Mouse (Mus musculus) layer of hippocampus, adult 18-20 months (tissue): Measurements from ENCODE around the gene Fen1. TPM values are rescaled to one million over a fixed set of nuclear protein-coding genes. Genes with fewer than 3 reads are reported as not detected.

Experiments used
- DNase-seq, 2 experiments: peaks; one replicate each; pipeline ENCODE4 v3.0.0; 2022; ENCODE audit warnings: low spot score in 2 of 2
- long read RNA-seq: library from polyadenylated mRNA; stranded (forward); transcript quantifications from one replicate; pipeline ENCODE4 v2.0.0, GENCODE M21; 2021
- total RNA-seq, 2 experiments: library from RNA; stranded (reverse); gene quantifications; 2 replicates each; pipeline ENCODE4 v1.2.3; 2021

Fen1 gene
- total RNA-seq: 10 to 100 TPM in 1 of 2 experiments, 1 to 10 TPM in 1; 9.5 to 10.7 TPM
- long read RNA-seq, transcript Fen1-201 (2 exons, 2,341 nt): major isoform, 29 of 37 reads
- long read RNA-seq, partial matches to known transcripts: 0 of 37 reads
- long read RNA-seq, other reads (novel, unspliced or antisense): 1 of 37 reads

DNA sequence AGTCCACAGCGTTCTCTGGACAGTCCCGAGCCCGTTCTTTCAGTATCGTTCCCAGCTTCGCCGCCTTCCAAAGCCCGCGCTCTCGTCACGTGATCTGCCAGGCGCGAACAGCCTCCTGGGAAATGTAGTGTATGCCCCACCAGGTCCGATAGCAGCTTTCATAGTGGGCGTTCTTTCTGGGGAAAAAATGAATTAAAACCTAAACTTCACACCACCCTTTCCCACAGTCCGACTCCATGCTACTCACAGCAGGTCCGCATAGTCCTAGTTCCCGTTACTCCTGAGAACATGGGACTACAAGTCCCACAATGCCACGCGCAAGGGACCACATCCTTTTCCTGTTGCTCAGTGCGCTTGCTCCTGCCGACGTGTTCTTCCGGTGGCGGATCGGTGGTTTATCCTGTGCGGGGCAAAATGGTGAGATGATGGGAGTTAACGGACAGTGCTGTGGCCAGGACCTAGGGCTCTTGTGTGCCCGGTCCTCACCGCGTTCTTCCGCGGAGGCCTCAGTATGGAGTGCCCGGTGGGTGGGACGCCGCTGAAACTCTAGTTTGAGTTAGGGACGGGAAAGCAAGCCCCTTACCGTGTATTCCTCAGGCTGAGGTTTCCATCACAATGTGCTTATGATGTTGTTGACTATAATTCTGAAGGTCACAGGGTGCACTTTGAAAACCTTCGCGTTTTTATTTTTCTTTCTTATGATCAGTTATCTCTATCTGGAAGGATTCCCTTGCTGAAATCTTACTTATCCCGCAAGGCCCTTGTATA, at the start of gene Fen1, which contains the start of gene Tmem258:
Fen1 (minus strand) TSS at position 322 of the 768 bp plus-strand sequence.
Tmem258 (plus strand) TSS at position 167 of the 768 bp plus-strand sequence.
- DNase-seq: peak; percentile 88 to 96

DNA sequence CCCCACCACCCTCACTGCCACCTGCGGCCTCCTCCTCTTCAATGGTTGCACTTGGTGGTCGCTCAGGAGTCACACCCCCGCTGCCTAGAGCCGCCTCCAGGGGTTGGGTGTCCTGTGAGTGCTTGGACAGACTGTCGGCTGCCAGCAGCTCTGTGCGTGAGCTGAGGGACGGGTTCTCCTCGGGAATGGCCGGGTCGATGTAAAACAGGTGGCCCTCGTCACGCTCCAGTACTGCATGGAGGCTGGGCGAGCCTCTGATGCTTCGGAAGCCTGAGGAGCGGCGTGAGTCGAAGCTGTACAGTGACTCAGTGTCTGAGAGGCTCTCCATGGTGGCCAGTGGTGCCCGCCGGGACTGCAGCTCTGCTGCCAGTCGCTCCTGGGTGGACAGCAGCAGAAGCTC, 44.2 kb upstream of the Fen1 start:
- DNase-seq: no peak

DNA sequence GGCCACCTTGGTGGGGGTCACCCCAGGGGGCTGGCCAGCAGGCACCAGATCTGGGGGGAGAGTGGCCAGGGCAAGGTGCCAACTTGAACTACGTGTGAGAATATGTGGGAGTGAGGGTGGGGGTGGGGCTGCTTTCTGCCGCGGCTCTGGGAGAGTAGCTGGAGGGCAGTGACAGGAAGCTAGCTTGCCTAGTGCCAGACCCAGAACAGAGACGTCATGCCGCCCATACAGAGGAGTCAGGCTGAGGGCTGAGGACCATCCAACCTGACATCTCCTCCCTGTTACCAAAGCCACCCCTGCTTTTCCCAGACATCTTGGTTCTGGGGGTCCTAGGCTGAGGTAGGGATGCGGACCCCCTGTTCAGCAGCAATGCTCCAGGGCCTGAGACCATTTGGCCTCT, 43.2 kb upstream of the Fen1 start:
- no peak for DNase-seq

DNA sequence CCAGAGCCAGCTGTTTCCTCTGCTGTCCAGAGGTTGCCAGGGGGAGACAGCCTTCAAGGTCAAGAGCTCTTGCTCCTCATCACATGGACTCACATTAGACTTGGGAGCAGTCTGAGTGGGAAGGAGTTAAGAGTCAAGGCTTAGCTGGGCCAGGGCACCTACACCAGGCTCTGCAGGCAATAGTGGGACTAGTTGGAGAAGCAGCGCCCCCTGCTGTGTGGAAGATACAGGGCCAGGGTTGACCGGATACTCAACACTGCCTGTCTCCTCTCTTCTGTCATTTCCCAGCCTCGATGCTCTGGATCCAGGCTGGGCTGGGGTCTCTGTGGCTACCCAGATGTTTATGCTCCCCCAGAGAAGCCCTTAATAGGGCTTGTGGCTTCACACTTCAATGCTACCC, 40.2 kb upstream of the Fen1 start:
- DNase-seq: peak in 1 of 2 experiments; percentile 78

DNA sequence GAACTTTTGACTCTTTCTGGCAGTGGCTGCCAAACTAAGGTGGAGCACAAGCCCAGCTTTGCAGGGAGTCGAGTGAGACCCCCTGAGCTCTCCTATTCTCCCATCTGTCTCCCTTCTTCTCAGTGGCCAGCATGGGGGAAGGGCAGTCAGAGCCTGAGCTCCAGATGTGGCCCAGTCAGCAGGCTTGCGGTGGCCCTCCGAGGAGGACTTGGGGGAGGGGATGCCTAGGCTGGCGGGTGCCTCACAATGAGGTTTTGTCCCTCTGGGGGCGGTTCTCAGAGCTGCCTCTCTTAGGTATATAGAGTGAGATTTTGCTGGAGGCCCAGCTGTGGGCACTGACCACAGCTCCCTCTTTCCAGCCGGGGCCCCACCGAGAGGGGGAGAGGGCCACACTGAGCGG, 38.9 kb upstream of the Fen1 start:
- peak in 1 of 2 experiments; percentile 49 for DNase-seq

DNA sequence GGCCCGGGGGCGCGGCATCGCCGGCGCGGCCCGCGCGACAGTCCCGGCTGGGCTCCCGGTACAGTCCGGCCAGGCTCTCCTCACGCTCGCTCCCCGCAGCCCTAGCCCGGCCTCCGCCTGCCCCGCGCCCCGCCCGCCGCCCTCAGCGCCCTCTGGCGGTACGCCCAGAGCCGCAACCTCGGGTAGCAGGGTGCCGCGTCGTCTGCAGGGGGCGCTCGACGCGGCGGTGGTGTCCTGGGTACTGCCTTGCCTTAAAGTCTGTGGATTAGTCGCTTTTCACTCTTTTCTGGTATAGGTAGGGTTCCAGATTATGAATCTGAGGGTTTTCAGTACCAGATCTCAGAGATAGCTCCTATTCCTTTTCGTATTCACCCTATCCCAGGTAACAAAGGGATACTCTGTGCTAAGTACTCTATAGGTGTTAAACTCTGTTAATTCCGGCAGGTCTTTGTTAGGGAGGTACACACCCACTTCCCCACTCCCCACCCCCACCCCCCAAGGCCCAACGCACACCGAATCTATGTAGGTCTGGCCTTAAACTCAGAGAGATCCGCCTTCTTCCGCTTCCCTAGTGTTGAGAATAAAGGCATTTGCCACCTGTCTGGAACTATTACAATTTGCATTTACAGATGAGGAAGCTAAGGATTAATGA, 36.8 kb upstream of the Fen1 start, which contains the start of gene Myrf:
Myrf (minus strand) TSS at position 95 of the 652 bp plus-strand sequence.
- peak; percentile 62 to 79 for DNase-seq

DNA sequence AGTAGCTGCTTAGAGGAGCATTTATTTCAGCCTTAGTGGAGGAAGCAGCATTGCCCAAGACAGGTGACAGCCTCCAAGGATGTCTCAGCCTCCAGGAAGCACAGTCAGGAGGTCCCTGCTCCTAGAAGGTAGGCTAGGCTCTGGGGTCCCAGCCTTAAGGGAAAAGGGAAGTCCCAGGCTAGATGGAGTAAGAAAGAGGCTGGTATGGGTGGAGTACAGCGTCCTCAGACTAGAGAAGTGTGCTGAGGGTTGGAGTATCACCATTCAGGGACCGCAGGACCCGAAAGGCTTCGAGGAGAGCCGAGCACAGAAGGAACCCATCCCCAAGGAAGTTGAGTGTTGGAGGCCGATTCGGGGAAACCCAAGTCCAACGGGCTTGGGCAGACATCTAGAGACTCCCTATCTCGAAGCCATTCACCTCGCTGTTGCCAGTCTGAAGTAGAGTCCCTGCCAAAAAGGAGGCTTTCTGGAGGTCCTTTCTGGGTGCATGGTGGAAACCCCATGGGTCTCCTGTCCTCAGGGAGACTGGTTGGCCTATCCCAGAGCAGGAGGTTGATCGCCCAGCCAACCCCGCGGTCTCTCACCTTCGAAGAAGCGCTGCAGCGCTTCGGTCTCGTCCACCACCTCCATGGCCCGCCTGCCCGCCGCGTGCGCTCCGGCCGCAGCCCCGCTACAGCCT, 36.1 kb upstream of the Fen1 start:
- no peak for DNase-seq

DNA sequence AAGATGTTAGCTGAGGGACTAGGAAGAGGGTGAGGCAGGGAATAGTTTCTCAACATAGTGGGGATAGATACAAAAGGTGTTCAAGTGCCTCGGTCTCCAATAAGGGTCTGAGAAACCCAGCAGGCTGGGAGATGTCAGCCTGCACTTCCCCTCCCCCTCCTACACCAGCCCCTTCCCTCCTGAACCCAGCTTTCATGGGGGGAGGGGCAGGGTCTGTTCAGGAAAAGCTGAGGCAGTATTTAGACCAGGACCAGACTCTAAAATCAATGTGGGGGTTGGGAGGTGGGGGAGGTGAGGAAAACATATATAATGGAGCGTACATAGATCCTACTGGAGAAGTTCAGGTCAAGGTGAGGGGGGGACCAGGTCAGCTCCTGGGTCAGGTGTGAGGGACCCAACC, 35.5 kb upstream of the Fen1 start:
- no peak for DNase-seq

DNA sequence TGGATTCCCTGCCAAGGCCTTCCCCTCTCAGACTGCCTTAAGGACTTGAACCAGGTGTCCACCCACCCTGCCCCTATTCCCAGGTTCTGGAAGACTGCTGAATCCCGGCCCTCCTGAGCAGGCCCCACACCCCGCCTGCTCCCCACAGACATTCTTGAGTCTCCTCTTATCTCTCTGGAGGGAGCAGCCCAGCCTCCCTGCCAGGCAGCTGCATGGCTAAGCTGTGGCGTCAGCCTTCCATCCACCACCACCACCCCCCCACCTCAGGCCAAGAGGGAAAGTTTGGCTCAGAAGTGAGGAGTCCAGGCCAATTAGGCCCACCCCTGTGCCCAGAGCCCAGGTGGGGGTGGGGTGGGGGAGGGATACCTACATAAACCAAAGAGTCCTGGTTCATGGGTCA, 34.5 kb upstream of the Fen1 start:
- DNase-seq: no peak

DNA sequence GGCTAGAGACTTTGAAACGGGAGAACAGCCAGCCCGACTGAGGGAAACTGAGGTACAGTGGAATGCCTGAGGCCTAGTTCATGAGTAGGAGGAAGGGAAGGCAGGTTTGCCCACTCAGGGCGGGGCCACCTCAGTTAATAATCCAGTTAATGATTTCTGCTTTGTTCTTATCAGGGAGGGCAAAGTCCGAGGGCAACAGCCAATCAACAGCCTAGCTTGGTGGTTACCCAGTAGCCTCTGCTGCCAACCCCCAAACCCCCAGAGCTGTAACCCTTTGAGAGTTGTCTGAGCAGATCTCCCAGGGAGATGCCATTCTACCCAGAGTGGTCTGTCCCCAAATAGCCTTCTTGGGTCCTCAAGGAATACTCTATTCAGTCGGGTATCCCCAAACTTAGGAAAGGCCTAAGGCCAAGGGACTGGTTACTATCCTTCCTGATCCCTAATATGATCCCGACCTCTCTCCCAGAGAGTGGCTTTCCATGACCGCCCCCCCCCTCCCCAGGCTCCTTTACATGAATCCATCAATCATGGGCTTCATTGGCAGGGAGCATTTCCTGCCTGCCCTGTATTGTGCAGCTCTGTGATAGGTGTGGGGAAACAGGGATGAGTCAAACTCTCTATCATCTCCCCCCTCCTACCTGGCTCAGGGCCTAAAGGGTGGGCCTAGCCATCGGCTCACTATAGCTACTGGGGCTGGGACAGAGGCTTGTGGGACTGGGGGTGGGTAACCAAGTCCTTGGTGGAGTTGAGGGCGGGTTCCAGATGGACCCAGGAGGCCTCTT, 32.0 kb upstream of the Fen1 start:
- no peak for DNase-seq

DNA sequence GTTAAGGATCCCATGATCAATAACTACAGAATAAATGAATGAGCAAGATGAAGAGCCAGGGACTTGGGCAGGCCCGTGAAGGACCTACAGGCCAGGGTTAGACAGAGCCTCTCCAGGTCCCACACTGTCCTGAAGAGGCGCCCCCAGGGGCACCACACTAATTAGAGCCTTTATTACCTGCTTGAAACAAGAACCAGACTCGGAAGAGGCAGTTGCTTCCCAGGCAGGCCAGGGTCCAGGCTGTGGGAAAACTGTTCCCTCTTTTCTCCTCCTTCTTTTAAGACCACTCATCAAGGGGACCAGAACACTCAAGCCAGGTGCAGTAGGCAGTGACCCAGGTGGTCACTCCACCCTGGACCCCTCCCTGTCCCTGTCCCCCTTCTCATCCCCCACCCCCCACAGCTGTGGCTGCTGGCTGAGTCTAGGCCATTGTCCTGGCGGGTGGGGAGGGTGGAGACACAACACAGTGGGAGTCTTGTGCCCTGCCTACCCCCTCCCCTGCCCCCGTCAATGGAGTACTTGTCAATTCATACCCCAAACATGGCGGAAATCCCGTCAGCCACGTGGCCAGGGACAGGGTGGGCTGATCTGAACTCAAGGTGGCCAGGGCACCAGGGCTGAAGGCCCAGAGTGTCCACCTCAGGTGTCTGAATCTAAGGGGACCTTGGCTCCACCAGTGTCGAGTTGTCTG, 28.5 kb upstream of the Fen1 start:
- DNase-seq: peak in 1 of 2 experiments; percentile 60

DNA sequence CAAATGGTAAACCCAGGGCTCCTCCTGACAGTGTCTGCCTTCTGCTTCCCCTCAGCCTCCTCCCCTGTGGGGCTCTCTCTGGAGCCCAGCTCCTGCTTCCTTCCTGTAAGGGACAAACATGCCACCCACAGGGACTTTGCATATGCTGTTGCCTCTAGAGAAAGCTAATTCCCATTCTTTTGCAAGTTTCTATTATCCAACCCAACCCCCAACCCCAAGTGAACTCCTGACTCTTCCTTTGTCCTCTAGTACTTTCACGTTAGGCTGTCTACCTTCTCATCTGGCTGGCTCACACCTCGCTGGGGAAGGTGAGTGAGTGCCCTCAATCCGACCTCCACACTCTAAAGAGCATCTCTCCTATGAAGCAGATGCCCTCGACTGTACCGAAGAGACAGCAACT, 27.9 kb upstream of the Fen1 start:
- peak in 1 of 2 experiments; percentile 44 for DNase-seq

DNA sequence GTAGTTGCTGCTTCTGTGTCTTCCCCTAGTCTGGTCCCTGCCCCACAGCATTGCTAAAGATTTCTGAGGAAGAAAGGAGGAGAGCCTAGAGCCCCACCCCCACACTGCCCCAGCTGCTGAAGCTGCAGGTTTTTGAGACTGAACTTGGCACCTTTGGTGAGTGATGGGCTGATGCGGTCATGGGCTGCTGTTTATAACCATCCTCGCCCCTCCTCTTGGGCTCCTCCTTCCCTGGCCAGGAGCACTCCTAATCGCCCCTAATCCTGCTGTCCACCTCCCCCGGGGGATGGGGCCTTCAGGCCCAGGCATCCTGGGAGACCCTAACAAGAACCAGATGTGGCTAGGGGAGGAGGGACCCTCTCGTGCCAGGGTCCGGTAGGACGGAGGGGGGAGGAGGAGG, 27.0 kb upstream of the Fen1 start:
- DNase-seq: no peak

DNA sequence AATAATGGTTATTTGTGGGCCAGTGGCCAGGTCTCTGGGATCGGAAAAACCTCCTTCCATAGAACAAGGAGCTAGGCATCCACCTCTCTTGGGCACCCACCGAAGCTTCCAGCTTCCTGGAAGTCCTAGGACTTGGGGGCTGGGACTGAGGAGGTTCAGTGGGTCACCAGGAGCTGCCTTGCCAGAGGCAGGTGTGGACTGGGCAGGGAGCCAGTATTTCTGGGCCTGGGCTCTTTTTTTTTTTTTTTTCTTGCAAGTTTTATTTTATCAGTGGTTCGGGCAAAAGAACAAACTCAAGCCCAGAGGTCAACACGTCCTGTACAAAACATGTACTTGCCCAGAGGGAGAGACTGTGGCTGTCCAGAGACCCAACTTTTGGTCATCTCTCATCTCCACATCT, 21.8 kb upstream of the Fen1 start:
- no peak for DNase-seq

DNA sequence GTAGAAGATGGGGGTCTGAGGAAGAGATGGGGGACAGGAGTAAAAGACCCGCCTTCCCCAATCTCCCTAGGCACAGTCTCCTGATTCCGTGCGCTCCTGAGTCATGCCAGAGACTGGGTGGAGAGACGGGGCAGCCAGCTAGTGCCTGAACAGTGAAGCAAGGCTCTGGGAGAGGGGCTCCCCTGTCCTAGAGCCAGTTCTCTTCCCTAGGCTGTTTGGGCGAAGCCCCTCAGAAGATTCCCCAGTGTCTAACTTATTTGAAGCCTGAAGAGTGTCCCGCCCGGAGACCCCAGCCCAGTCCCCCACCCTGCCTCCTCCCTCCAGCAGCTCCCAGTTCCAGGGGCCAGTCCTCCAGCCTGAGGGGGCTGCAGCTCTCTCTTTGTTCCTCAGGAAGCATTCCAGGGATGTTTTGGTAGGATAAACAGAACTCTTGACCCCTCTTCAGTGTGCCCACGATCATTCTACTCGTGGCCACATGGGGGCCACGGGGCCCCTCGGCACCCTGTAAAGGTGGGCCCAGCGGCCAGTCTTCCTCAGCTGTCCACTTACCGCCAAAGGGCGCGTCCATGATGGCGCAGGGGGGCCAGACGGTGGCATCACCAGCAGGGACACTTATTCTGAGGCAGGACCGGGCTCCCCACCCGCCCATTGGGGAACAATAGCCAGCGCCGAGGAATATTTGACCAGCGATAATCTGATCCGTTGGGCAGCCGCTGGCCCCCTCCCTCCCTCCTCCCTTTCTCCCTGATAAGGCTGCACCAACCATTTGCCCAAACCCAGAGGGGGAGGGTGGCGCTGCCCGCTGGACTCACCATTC, 20.9 kb upstream of the Fen1 start:
- DNase-seq: no peak

DNA sequence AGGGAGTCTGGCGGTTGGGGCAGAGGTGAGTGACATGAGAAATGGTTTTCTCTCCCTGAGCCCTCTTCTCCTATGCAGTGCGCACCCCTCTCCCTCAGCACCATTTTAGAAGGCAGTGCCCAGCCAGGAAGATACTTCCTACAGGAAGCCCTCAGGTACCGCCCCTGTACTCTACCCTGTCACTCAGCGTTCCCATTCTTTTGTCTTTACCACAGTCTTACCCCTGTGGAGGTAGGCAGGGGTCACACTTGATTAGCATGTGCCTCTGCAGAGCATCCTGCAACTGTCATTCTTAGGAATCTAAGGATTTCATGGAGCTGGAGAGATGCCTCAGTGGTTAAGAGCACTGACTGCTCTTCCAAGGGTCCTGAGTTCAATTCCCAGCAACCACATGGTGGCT, 19.6 kb upstream of the Fen1 start:
- DNase-seq: no peak

DNA sequence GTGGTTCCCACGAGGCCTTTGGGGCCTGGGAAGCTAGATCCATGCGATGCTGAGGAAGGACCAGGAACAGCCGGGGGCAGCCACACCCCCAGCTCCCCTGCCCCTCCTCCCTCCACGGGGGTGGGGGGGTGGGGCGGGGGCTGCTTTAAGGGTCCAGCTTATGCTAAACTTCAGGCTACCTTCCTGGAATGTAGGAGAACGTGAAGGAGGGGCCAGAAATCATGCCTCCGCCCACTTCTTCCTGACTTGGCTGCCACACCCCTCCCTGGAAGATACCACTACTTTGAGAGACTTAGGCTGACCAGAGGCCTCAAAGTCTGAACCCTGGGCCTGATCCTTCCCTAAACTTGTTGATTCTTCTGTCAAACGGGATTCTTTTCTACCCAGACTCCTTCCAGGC, 18.7 kb upstream of the Fen1 start:
- no peak for DNase-seq

DNA sequence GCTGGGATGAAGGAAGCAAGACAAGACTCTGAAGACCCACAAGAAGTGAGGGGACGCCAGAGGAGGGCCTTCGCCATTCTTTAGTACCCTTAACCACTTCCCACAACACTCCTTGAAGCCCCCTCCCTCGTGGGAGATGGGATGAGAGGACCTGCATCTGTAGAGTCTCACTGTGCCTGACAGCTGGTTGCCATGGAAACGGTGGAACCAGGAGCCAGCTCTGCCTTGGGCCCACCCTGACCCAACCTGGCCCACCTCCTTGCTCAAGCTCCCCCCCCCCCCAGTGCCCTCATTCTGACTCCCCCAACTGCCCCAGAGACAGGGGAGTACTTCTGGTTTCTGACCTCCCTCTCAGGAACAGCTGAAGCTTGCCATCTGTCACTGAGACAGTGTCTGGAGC, 17.6 kb upstream of the Fen1 start:
- DNase-seq: no peak

DNA sequence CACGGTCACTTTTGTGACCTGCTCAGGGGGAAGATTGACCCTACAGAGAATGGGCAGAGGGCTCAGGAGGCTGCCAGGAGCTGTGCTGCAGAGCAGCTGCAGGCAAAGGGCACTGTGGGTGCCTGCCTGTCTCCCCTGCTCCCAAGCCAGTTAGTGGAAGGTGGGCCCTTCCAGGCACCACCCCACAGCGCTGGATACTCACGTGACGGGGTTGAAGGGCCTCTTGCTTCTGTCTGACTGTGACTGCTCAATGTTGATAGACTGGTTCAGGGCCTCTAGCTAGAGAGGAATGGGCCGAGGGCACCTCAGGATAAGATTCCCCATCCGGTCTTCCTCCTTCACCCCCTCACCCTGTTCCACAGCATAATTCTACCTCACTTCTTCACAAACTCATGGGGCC, 15.6 kb upstream of the Fen1 start:
- no peak for DNase-seq

DNA sequence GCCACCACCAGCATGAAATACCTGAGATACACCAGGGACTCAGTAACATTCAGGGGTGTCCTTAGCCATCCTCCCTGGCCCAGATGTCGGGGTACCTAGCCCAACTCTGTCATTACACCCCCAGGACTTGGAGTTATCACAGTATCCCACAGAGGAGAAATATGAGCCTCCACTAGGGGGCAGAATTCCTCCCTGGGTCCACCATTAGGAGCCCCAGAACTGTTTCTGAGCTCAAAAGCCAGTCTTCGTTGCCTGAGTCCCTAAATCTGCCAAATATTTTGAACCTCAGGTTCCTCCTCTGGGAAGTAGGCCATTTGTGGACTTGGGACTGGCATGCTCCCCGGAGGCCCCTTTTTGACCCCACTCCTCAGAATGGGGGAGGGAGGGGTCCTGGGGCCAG, 15.1 kb upstream of the Fen1 start:
- peak; percentile 42 to 74 for DNase-seq
